Mouse (Mus musculus): ENCODE results near the gene Hoxd9. TPM values are rescaled to one million over a fixed set of nuclear protein-coding genes. Genes with fewer than 3 reads are reported as not detected.

Hoxd9 gene
- under 1 TPM; 0.19 to 0.22 TPM for total RNA-seq (2021)

DNA sequence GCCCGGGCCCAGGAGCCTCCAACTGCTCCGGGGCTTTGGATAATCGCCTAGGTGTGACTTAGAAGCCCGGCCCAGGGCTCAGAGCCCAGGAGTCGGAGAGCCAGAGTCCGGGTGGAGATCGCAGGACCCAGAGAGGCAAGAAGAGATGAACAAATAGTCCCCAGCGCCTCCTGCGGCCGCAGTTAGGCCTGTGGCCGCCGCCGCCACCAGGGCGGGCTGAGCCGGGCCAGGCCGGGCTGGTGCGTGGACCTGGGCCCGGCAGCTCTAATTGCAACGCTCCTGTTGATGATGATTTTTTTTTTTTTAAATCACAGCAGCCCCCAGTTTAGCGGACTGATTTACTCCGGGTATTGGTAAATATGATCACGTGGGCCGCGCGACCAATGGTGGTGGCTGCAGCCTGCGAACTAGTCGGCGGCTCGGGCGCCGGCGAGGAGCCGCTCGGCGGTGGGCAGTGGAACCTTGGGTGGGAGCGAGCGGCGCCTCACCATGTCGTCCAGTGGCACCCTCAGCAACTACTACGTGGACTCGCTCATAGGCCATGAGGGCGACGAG lies at the start of gene Hoxd9:
Hoxd9 (plus strand) TSS at position 161 of the 555 bp plus-strand sequence.
- peak in 1 of 2 experiments; percentile 62 for DNase-seq
- intact Hi-C loops (cut with DNase I) = no loop called here

DNA sequence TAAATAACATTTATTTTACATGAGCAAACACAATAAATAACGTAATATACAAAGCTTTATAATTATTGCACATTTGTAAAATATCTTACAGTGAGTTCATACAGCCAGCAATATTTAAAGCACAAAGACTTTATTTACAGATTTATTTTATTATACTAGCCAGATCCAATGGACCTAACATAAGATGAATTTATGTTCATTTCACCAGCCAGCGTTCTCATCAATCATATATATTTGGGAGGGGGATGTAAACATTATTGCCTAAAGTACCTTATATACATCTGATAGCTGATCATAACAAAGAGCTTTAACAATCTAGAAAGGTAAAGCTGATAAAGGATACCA lies 44.6 kb upstream of the Hoxd9 start:
- no peak for DNase-seq
- intact Hi-C loops (cut with DNase I) = loop anchor here (5.0 kb wide), 1 partner anchor 1376 kb away; no protein-coding TSS in a partner anchor

DNA sequence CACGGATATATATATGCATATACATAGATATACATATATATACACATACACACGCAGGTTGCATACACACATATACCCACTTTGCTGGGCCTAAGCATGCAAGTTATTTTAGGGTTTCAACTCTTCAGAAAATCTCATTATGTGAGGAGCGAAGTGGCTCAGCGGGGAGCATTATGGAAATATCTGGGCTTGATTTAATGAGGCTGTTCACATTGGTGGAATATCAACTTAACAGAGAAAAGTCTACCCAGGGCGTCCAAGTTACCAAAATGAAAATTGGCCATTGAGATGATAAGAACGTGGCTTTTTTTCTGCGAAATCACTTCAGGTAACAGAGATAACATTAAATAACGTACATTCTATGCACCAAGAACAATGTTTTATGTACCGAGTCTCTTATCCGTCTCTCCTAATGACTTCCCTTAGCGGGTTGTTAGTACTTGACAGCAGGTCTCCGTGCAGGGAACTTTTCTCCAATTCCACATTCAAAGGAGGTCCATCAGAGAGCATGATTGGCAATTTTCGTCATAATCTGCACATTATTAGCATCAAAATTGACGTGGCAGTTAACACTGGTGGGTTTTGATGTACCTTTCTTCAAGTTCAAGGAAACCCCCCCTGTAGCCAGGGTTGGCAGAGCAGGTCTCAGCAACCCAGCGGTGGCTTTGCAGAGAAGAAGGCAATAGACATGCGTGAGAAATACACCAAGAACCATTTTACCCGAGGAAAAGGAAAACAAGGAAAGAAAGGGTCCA lies 43.6 kb upstream of the Hoxd9 start:
- intact Hi-C loops (cut with DNase I) = loop anchor here (5.0 kb wide), 1 partner anchor 1377 kb away; no protein-coding TSS in a partner anchor
- DNase-seq = peak in 1 of 2 experiments; percentile 30

DNA sequence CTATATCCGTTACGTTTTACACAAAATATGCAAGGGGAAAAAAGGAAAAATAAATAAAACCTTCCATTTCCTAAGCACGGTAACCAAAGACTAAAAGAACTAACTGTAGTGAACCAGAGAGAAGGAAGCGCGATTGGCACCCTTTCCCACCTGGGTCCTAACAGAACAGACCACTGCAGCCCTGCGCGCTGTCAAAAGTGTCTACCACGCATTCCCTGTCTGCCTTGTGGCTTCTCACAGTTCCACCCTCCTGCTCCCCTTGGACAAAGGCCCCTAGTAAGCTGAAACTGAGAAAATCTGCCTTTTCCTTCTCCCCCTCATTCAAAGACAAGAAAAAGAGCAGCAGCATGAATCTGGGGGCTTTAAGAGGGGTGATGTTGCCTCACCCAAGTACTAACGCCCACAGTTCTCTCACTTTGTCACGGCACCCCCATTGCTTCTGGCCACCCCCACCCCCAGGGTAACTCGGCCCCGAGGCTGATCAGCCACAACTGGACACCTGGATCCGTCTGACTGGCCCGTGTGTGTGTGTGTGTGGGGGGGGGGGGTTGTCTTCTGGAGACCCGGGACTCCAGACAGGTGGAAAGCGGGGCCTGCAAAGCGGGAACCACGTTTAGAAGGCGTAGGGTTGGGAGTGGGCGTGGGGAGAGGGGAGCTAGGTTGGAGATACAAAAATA lies 42.6 kb upstream of the Hoxd9 start:
- DNase-seq = no peak
- intact Hi-C loops (cut with DNase I) = loop anchor here (5.0 kb wide), 1 partner anchor 1378 kb away; no protein-coding TSS in a partner anchor

DNA sequence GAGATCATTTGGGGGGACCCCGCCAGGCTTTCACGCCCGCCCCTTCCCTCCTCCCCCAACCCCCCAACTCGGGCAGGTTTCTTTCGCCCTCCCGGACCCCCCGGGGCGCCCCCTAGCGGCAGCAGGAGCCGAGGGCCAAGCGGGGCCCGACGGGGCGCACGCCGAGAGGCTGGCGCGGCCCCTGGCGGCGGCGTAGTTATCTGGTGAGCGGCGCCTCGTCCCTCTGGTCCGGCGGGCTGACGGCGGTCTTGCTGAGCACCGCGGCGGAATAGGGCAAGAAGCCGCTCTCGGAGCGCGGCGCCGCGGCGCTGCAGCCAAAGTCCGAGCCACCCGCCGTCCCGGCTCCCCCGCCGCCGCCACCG lies 42.1 kb upstream of the Hoxd9 start:
- intact Hi-C loops (cut with DNase I) = no loop called here
- DNase-seq = peak in 1 of 2 experiments; percentile 51

DNA sequence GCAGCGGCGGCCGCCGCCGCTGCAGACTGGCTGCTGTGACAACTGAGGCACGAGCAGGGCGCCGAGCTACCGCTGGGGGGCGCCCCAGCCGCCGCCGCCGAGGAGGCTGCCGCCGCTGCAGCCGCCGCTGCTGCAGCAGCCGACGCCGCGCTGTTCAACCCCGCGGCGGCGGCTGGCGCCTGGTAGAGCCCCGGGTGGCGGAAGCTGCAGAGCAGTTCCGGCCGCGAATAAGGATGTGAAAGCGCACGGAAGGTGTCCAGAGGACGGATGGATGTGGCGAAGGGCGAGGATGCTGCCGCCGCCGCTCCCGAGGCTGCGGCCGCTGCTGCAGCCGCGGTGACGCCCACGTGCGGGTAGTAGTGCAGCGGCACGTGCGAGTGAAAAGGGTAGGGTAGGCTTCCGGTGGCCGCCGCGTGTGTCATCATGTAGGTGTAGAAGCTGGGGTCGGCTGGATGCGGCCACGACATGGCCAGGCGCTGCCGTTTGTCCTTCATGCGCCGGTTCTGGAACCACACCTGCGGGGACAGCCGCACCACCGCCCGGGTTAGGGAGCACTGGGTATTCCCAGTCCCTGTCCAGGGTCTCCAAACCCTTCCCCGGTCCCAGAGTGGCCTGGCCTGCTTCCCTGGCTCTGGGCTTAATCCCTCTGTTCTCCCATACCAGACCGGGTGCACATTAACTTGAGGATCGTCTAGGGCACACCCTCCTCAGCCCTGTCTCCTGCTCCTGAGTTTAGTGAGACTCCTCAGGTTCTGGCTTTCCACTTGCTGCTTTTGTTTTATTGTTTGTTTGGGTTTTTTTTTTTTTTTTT lies 41.5 kb upstream of the Hoxd9 start:
- intact Hi-C loops (cut with DNase I) = no loop called here
- peak; percentile 8 to 18 for DNase-seq

DNA sequence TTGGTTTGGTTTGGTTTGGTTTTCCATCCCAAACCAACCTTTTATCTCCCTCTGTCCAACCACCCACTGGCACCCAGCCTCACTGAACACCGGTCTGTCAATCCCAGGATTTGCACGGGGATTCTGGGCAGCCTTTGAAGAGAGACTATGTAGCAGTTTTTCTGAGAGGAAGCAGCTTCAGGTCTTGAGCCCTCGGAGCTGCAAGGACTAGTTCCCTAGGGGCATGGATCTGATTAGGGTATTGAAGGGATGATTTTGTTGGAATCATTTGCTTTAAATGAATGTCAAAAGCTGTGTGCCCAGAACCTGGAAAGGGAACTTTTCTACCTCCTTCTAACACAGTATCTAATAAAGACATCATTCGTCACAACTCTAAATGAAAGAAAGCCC lies 40.9 kb upstream of the Hoxd9 start:
- intact Hi-C loops (cut with DNase I) = no loop called here

DNA sequence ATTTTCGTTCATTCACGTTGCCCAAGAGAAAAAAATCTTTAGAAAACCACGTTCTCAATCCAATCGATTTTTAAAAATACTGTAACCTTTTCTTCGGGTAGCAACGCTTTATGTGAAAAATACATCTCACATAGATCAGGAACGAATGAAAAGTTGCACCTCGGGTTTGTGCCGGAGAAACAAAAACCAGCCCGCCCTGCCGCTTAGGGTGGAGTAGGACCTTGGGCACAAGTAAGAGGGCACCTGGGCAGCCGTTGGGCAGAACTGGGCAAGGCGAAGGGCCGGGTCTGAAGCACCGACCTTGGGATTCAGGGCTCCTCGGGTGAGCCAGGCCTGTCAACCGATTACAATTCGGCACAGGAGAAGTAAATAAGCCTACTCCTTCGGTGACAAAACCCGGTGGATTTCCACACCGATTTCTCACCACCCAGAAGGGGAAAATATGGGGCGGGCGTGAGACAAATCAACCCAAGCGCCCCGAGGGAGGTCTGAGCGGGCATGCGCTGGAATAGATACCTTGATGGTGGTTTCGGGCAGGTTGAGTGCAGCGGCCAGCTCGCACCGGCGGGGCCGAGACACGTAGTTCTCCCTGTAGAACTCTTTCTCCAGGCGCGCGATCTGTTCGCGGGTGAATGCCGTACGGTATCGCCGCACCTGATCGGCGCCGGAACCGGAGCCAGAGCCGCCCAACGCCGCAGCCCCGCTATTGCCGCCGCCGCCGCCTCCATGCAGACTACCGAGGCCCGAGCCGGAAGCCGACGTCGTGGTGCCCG lies 40.1 kb upstream of the Hoxd9 start:
- DNase-seq = peak; percentile 40 to 46
- intact Hi-C loops (cut with DNase I) = no loop called here

More for the DNA sequence above, 40.9 kb upstream of the Hoxd9 start:
- DNase-seq = peak; percentile 19 to 25

DNA sequence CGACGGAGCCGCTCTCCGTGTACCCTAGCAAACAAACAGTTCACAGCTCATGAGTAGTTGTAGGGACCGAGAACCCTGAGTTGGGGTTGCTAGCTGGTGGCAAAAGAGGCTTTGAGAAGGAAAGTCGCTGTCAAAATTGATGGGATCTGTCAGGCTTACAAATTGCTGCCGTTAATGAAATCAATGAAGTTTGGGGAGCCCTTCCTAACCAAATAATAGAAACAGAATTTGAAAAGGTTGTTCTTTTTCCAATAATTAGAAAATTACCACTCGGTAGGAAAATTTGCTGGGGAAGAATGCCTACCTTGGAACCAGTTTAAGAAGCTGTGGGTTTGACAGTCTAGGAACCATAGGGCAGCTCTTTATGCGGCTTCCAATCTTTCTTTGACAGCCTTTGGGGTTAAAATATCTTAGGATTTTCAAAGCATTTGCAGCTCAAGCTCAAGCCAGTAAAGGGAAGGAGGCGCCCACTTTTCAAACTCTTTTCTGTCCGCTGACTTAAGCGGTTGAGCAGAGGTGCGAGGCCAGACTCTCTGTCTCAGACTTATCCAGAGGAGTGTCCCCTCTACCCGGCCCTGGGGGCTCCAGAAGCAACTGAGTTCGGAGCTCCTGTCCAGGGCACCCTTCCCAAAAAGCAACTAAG lies 39.4 kb upstream of the Hoxd9 start:
- DNase-seq = peak in 1 of 2 experiments; percentile 27
- intact Hi-C loops (cut with DNase I) = no loop called here

DNA sequence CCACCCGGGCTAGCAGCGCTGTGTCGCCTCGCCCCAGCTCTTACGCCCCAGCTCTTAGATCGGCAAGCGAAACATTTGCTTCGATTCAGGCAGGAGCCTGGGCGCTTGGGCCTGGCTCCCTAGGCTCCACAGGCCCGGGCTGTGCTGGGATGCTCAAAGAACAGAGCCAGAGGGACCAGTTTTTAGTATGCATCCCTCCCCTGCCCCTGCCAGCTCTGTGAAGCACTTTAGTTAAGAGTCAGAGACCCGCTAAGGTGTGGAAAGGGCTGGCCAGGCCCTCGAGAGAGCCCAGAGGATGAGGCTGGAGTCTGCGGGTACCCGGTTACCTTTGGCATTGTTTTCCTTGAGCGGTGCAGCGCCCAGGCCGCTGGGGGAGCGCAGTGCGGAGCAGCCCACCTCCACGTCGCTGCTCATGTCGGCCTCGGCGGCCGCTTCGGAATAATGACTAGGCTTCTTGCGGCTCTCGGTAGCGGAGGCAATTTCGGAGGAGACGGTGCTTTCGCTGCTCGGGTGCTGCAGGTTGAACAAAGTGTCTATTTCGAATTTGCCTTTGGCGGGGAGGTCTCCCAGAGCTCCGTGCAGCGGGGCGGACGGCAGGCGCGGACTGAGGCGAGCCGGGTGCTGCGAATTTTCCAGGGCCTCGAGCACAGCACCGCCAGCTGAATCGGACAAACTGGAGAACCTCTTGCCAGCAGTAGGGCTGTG lies 38.7 kb upstream of the Hoxd9 start:
- intact Hi-C loops (cut with DNase I) = no loop called here
- peak; percentile 36 to 39 for DNase-seq

DNA sequence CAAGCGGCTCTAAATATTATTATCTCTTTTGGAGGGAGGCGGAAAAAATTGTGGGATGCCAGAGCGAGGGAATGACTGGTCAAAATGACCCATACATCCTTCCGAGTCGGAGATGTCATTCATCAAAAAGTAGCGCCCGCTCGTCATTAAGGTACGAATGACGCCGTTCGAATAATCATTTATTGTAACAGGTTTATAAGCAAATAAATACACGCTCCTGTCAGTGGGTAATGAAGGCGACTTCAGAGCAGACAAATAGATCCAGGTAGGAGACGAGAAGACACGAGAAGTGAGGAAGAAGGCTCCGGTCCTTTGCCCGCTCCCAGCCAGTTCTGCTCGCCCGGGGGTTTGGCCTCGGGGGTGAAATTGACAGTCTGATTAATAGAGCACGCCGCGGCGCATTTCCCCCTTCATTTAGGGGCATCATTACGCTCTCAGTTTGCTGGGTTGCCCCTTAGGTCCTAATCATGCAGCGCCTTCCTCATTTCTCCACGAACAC lies 38.0 kb upstream of the Hoxd9 start, which contains the start of gene Evx2:
Evx2 (minus strand) TSS at position 51 of the 499 bp plus-strand sequence.
- DNase-seq = peak in 1 of 2 experiments; percentile 31
- intact Hi-C loops (cut with DNase I) = loop anchor here (5.0 kb wide), 1 partner anchor 692 kb away; no protein-coding TSS in a partner anchor

DNA sequence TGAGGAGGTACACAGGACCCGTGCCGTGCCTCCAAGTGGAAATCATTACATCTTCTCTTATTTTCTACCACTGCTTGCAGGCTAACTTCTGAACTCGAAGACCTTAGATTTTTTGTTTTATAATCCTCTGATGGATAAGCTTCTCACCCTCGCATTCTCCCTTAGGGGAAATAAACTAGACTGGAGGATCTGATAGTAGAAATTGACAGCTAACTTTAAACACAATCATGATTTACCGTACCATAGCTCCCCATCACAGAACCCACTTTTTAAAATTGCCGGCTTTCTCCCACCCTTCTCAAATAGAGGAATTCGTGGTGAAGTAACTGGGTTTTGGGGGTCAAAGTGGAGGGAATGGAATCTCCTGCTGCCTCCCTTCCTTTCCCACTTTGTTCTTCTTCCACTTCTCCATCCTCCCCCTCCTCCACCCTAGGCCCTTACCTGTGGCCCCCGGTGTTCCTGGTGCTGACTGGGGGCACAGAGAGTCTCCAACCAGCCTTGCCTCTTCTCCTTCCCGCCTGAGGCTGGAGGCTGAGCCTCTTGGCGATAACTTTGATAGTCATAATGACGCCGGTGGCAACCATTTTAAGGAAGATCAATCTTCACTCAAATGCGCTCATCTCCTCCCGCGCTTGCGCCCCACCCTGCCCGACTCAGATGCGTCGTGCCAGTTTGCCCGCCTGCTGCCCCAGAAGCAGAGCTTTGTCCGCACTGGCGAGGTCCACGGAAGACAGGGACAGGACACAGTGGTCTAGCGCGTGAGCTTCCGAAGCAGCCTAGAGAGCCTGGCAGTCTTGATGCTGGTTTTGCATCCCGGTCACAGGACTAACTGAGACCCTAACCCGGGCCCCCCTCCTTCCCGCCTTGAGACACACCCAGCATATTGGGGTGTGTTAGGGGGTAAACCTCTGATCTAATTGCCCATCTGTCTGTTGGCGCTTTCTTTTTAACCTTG lies 36.8 kb upstream of the Hoxd9 start:
- peak in 1 of 2 experiments; percentile 2 for DNase-seq
- intact Hi-C loops (cut with DNase I) = loop anchor here (5.0 kb wide), 1 partner anchor 693 kb away; no protein-coding TSS in a partner anchor

DNA sequence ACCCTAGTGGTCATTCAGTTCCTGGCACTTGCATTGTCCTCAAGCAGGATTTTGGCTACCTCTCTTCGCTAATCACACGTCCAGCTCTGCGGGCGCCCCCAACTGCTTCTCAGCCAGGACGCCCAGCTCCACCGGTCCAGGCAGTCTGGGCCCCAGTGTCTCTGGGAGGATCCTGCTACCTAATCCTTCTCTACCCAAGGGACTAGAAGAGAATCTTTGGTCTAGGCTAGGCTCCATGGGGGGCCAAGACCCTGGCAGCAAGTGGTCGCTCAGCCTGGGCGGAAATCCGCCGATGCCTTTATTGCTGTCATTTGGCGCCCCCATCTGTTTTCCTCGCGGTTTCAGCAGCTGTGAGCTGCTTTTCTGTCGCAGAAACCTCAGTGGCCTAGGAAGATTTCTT lies 35.8 kb upstream of the Hoxd9 start:
- intact Hi-C loops (cut with DNase I) = loop anchor here (2.0 to 5.0 kb wide), 2 partner anchors 595 to 694 kb away; no protein-coding TSS in a partner anchor

DNA sequence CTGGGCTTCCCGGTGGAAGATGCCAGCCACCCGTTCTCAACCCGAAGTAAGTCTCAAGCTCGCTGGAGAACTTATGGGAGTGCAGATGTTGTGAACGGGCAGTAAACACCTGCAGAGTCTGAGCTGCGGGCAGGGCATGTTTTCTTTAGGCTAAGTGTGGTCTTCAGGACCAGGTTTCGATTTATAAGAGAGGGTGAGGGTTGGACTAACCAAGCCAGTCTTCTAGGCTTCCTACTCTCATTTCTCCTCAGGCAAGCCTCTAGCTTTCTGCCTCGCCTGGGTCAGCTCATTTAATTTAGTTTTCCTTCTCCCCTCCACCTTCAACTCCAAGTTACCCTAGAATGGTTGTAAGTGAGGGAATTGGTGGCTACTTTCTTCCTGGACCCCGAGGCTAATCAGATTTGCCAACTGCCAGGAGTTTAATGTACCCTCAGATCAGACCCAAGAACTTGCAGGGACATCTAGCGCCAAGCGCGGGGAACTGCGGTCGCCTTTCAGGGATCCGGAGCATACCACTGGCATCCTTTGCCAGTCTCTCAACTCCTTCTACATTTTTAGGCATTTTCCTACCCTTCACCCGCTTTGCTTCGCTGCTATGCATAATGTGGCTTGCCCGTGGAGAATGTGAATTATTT lies 34.1 kb upstream of the Hoxd9 start:
- peak in 1 of 2 experiments; percentile 61 for DNase-seq
- intact Hi-C loops (cut with DNase I) = loop anchor here (1.0 to 5.0 kb wide), 3 partner anchors 363 to 696 kb away; no protein-coding TSS in a partner anchor

More for the DNA sequence above, 35.8 kb upstream of the Hoxd9 start:
- DNase-seq = peak; percentile 58 to 72

DNA sequence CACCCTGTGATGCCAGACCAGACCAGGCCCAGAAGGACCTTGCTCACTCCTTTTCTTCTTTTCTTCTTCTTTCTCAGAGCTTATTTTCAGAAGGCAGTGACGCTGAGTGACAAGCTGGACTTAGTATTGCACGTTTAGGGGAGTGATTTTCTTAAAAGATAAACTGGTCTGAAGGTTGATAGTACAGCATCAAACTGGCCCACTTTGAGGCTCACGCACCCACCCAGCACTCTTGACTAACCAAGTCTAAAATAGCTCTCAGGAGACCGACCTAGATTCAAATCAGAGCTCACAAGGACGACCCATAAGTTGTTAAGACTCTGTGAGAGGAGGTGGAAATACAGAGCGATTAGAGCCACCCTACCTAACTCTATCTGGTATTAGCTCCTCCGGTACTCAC lies 31.1 kb upstream of the Hoxd9 start:
- no peak for DNase-seq
- intact Hi-C loops (cut with DNase I) = no loop called here

DNA sequence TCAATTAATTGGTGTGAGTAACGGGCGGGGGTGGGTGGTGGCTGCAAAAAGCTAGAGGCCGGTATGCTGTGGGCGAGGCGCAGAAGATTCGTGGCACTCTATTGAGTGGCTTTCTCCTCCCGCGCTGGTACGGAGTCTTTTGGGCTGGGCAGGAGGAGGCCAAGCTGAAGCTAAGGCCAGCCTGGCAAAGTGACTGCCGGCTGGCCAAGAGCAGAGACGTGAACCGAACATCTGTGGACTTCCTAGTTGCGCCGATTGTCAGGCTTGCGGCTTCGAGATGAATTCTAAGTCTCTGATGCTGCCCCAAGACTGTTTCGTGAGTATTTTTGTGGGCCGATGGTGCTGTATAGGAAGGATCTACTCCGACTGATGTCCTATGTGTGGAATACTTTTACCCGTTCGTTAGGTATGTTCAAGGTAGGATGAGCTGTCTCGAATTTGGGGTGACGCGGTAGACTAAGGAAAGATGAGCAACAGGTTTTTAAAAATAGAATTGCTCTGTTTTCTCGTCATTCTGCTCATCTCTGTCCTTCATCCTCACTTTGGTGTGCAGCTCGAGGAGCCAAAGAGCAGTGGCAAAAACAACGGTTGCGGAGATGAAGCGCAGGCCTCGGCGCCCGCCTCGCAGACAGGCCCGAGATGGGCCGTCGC lies 30.2 kb upstream of the Hoxd9 start:
- peak in 1 of 2 experiments; percentile 34 for DNase-seq
- intact Hi-C loops (cut with DNase I) = no loop called here

Measured in heart, postnatal 10 days (tissue).